Mouse (Mus musculus) G1E (cell line): ENCODE measurements at regions not wholly inside any gene's neighbourhood (a gene's known extent, or its start where the extent isn't known, plus 50 kb on each side); places are given as distances from the start of the nearest gene placed in this dataset.

Source experiments
- ATAC-seq: 2 replicates; pipeline ENCODE4 v1.8.0; 2016; ENCODE audit warnings: mild to moderate bottlenecking; ENCODE audit not compliant: insufficient number of reproducible peaks, poor library complexity, low FRiP score, severe bottlenecking; ENCODE audit errors: extremely low read depth
- DNase-seq: peaks from one replicate; pipeline ENCODE4 v3.0.0; 2012; ENCODE audit warnings: low spot score
- H3K27me3 ChIP-seq: 2 replicates; pipeline ENCODE4 v1.6.1; 2012; ENCODE audit warnings: mild to moderate bottlenecking, low read length, inconsistent platforms; ENCODE audit not compliant: insufficient read depth
- H3K36me3 ChIP-seq: replicated peaks from 2 replicates; pipeline ENCODE3; 2012; ENCODE audit warnings: mild to moderate bottlenecking, inconsistent platforms
- H3K4me1 ChIP-seq: 2 replicates; pipeline ENCODE4 v1.6.1; 2012; ENCODE audit warnings: low read depth, low read length, inconsistent platforms, mixed read lengths; ENCODE audit not compliant: insufficient read depth
- H3K4me3 ChIP-seq: 2 replicates; pipeline ENCODE4 v1.5.1; 2012; ENCODE audit warnings: low read depth, mild to moderate bottlenecking, inconsistent platforms, low read length, moderate library complexity, mixed read lengths
- H3K9me3 ChIP-seq: replicated peaks from 2 replicates; pipeline ENCODE4 v1.6.1; 2012; ENCODE audit warnings: inconsistent platforms
- CTCF ChIP-seq: IDR thresholded peaks from 2 replicates; pipeline ENCODE4 v1.5.1; 2012; ENCODE audit warnings: low read depth, low read length, inconsistent platforms, mixed read lengths
- GATA1 ChIP-seq: IDR thresholded peaks from 2 replicates; pipeline ENCODE4 v1.6.1; 2012; ENCODE audit warnings: borderline replicate concordance, low read length, inconsistent platforms, mixed read lengths
- GATA2 ChIP-seq: IDR thresholded peaks from 2 replicates; pipeline ENCODE4 v1.6.1; 2012; ENCODE audit warnings: low read depth, low read length, inconsistent platforms, borderline replicate concordance
- POLR2AphosphoS5 ChIP-seq: IDR thresholded peaks from 2 replicates; pipeline ENCODE4 v1.6.1; 2012; ENCODE audit warnings: low read depth, low read length, inconsistent platforms; ENCODE audit not compliant: insufficient replicate concordance
- TAL1 ChIP-seq: conservative IDR thresholded peaks from 2 replicates; pipeline ENCODE4 v1.6.1; 2012; ENCODE audit warnings: low read depth, low read length, inconsistent platforms, mixed read lengths

DNA sequence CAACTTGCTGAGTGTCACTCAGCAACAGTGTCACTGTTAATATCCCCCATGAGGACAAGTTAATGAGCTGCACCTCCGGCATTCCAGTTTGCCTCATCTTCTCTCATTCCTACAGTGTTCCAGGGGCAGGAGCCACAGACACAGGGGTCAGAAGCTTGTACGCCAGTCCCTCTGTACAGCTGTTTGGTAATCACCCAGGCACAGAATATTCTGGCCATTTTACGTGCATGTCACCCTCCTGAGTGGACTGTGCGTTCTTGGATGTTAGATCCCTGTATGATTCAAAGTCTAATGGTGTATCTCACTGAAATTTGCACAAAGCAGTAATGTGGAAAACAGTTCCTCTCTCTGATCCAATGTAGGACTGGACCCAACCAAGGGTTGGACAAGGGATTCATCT is 66.7 kb upstream of the Lpp start:
- no peak for TF ChIP-seq POLR2AphosphoS5
- no peak for TF ChIP-seq GATA1
- DNase-seq (no peak), ATAC-seq (no peak)
- Histone ChIP-seq H3K27me3 (no peaks in the 10 kb centered on the region), H3K36me3 (no peaks in the 10 kb centered on the region), H3K9me3 (peaks cover 25% of the 10 kb centered on the region), H3K4me3 (no peak overlapping the region), H3K4me1 (no peaks in the 10 kb centered on the region)

DNA sequence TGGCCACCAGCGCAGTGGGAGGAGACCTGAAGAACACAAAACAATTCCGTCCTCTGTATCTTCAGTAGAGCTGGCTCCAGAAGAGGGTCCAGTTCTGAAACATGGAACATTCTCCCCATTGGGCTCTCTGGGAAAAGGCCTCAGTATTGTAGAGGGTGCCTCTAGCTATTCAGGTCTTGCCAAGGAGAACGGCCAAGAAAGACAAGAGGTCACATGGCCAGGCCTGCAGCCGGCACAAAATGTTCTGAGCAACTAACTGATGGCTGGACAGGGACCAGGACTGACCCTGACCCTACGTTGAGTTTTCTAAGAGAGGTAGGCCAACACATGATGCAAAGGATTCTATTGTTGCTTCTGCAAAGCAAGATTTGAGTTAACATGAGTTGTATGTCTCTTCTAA is 67.3 kb upstream of the Lpp start:
- Histone ChIP-seq H3K27me3 (no peaks in the 10 kb centered on the region), H3K4me1 (no peaks in the 10 kb centered on the region), H3K9me3 (peaks cover 20% of the 10 kb centered on the region), H3K36me3 (no peaks in the 10 kb centered on the region), H3K4me3 (no peak overlapping the region)
- DNase-seq (no peak), ATAC-seq (no peak)
- no peak for TF ChIP-seq POLR2AphosphoS5
- TF ChIP-seq GATA1 = no peak

GRCm38 (mm10) chr16:24324917-24325316 is 68.4 kb upstream of the Lpp start:
- ATAC-seq (no peak), DNase-seq (no peak)
- TF ChIP-seq CTCF = no peak
- Histone ChIP-seq H3K9me3 (peaks cover 26% of the 10 kb centered on the region), H3K4me3 (no peak overlapping the region), H3K36me3 (no peaks in the 10 kb centered on the region), H3K27me3 (no peaks in the 10 kb centered on the region), H3K4me1 (no peaks in the 10 kb centered on the region)

GRCm38 (mm10) chr16:24318723-24319437 is 74.4 kb upstream of the Lpp start:
- H3K36me3 ChIP-seq = no peaks in the 10 kb centered on the region
- no peaks in the 10 kb centered on the region for H3K27me3 ChIP-seq
- ATAC-seq (no peak), DNase-seq (no peak)
- TF ChIP-seq TAL1 (no peak), GATA1 (no peak)
- H3K4me3 ChIP-seq = no peak overlapping the region
- H3K4me1 ChIP-seq = no peaks in the 10 kb centered on the region
- peaks cover 28% of the 10 kb centered on the region for H3K9me3 ChIP-seq

- Histone ChIP-seq H3K27me3 (no peaks in the 10 kb centered on the region), H3K4me3 (no peak overlapping the region), H3K9me3 (peaks cover 35% of the 10 kb centered on the region), H3K36me3 (no peaks in the 10 kb centered on the region), H3K4me1 (no peaks in the 10 kb centered on the region)
- DNase-seq = no peak
- ATAC-seq = no peak
- TF ChIP-seq GATA2 = no peak
- TF ChIP-seq POLR2AphosphoS5 = no peak
- no peak for TF ChIP-seq GATA1
- TF ChIP-seq CTCF = no peak
- no peak for TF ChIP-seq TAL1
These were observed 79.6 kb upstream of the Lpp start for GRCm38 (mm10) chr16:24313544-24314326.

DNA sequence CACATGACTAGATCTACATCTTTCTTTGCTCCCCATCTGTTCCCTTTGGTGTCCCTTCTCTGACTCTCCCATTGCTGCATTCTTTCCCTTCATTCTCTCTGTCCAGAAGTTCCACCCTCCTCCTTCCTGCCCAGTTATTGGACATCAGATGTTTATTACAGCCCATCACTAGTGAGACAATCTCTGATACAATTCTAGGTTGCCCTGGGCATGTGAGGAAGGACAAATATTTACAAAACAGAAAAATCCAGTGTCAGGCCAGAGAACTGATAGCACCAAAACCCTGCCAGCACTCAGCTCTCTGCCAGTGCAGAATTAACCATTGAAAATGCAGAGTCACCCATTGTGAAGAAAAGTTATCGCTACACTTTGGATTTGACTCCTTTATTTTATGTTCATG is 87.9 kb upstream of the Lpp start:
- no peak for DNase-seq
- TF ChIP-seq GATA2 = no peak
- no peak for TF ChIP-seq POLR2AphosphoS5
- TF ChIP-seq CTCF = no peak
- no peak for TF ChIP-seq TAL1
- TF ChIP-seq GATA1 = no peak
- peaks cover 12% of the 10 kb centered on the region for H3K9me3 ChIP-seq
- H3K27me3 ChIP-seq = no peaks in the 10 kb centered on the region
- no peaks in the 10 kb centered on the region for H3K4me1 ChIP-seq
- H3K4me3 ChIP-seq = no peak overlapping the region
- no peaks in the 10 kb centered on the region for H3K36me3 ChIP-seq
- ATAC-seq = no peak

GRCm38 (mm10) chr16:24296790-24297189 is 96.5 kb upstream of the Lpp start:
- Histone ChIP-seq H3K4me1 (no peaks in the 10 kb centered on the region), H3K27me3 (no peaks in the 10 kb centered on the region), H3K9me3 (peaks cover 6% of the 10 kb centered on the region), H3K36me3 (no peaks in the 10 kb centered on the region), H3K4me3 (no peak overlapping the region)
- DNase-seq (no peak), ATAC-seq (no peak)
- TF ChIP-seq GATA2 (no peak), POLR2AphosphoS5 (no peak), CTCF (no peak), TAL1 (no peak), GATA1 (no peak)
